Mouse (Mus musculus) granulocyte monocyte progenitor cell, adult 5-6 weeks (primary cell): ENCODE measurements around the gene Mgat4b. TPM values are rescaled to one million over a fixed set of nuclear protein-coding genes. Genes with fewer than 3 reads are reported as not detected.

ENCODE experiments used
- ATAC-seq: replicated peaks from 2 replicates; pipeline ENCODE4 v1.8.0; 2016; ENCODE audit warnings: mild to moderate bottlenecking, moderate TSS enrichment, inconsistent platforms; ENCODE audit not compliant: poor library complexity, severe bottlenecking
- total RNA-seq, 2 experiments: library from RNA; stranded (forward) in 1 of 2; stranded (reverse) in 1 of 2; fragments of 200-712, 200-1000 nt in 1 of 2; fragments of >200 nt in 1 of 2; fragmentation: Nextera tagmentation in 1 of 2; gene quantifications; 2 replicates each; pipeline ENCODE4 v1.2.3; 2014 to 2017

Gene Mgat4b
- total RNA-seq, 2 experiments from 2014 or later = 14.6 to 22.7 TPM

GRCm38 (mm10) chr11:50198219-50198846 lies 12.4 kb upstream of the Mgat4b start:
- no peak for ATAC-seq

- no peak for ATAC-seq
Observed at GRCm38 (mm10) chr11:50198916-50199315, 11.8 kb upstream of the Mgat4b start.

GRCm38 (mm10) chr11:50200613-50201012 lies 10.1 kb upstream of the Mgat4b start:
- peak; percentile 81 for ATAC-seq

- no peak for ATAC-seq
Observed at GRCm38 (mm10) chr11:50201590-50201989, 9.1 kb upstream of the Mgat4b start.

- ATAC-seq = no peak
Observed at GRCm38 (mm10) chr11:50203302-50203827, 7.3 kb upstream of the Mgat4b start.

GRCm38 (mm10) chr11:50205434-50205833 lies 5.3 kb upstream of the Mgat4b start:
- ATAC-seq = no peak

GRCm38 (mm10) chr11:50206037-50206436 lies 4.7 kb upstream of the Mgat4b start:
- no peak for ATAC-seq

GRCm38 (mm10) chr11:50207344-50207743 lies 3.3 kb upstream of the Mgat4b start:
- ATAC-seq = no peak

GRCm38 (mm10) chr11:50208039-50208438 lies 2.7 kb upstream of the Mgat4b start:
- no peak for ATAC-seq

- peak; percentile 81 for ATAC-seq
Observed at GRCm38 (mm10) chr11:50210101-50210504, 587 bp upstream of the Mgat4b start.

- no peak for ATAC-seq
Observed at GRCm38 (mm10) chr11:50211322-50212059, 801 bp downstream of the Mgat4b start.

GRCm38 (mm10) chr11:50212060-50212739 lies 1.5 kb downstream of the Mgat4b start:
- ATAC-seq = no peak

- ATAC-seq = peak; percentile 29
Observed at GRCm38 (mm10) chr11:50212848-50213758, 2.4 kb downstream of the Mgat4b start.

- ATAC-seq = no peak
Observed at GRCm38 (mm10) chr11:50214631-50215030, 3.9 kb downstream of the Mgat4b start.

- ATAC-seq = no peak
Observed at GRCm38 (mm10) chr11:50215633-50216032, 4.9 kb downstream of the Mgat4b start.

GRCm38 (mm10) chr11:50216724-50217366 lies 6.2 kb downstream of the Mgat4b start:
- peak; percentile 44; the same call in 1 of the 2 replicates for ATAC-seq

- no peak for ATAC-seq
Observed at GRCm38 (mm10) chr11:50217811-50218210, 7.1 kb downstream of the Mgat4b start.

- ATAC-seq = no peak
Observed at GRCm38 (mm10) chr11:50219833-50220232, 9.1 kb downstream of the Mgat4b start.

GRCm38 (mm10) chr11:50222559-50223276 lies 12.0 kb downstream of the Mgat4b start:
- ATAC-seq = no peak
